Mouse (Mus musculus): ENCODE data around the gene Nop53. TPM values are rescaled to one million over a fixed set of nuclear protein-coding genes. Genes with fewer than 3 reads are reported as not detected.
A peak's percentile ranks its signal among the peaks of the same experiment; 100 is the strongest.
"Not testable (repeated sequence)": the region's sequence is repeated elsewhere in the genome, so short reads cannot be mapped to it uniquely, and the experiment has no call there.

The Nop53 gene
- polyA plus RNA-seq, 1 experiment: 91.6 TPM

DNA sequence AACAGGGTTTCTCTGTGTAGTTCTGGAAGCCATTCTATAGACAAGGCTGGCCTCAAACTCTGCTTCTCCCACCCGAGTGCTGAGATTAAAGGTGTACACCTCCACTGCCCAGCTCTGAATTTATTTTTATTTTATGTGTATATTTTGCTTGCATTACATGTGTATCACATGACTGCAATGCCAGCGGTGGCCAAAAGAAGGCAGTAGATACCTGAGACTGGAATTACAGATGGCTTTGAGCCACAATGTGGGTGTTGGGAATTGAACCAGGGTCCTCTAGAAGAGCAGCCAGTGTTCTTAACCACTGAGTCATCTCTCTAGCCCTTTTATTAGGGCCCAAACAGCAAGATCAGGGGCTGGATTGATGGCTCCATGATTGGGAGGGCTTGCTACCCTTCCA is 15.3 kb downstream of the Nop53 start:
- H3K27ac ChIP-seq (ENCODE audit: insufficient read depth, low read length): no peak overlapping the region
- no peaks in the 10 kb centered on the region for H3K4me1 ChIP-seq (ENCODE audit: control insufficient read depth, insufficient read depth, low read length)
- TF ChIP-seq CTCF (IDR thresholded peaks at IDR 0.05; ENCODE audit: extremely low read depth, insufficient read depth, low read length) (no peak), POLR2A (IDR thresholded peaks at IDR 0.05; ENCODE audit: extremely low read depth, insufficient read depth, low read length) (no peak)
- no peak overlapping the region for H3K4me3 ChIP-seq (ENCODE audit: insufficient read depth, low read length)

DNA sequence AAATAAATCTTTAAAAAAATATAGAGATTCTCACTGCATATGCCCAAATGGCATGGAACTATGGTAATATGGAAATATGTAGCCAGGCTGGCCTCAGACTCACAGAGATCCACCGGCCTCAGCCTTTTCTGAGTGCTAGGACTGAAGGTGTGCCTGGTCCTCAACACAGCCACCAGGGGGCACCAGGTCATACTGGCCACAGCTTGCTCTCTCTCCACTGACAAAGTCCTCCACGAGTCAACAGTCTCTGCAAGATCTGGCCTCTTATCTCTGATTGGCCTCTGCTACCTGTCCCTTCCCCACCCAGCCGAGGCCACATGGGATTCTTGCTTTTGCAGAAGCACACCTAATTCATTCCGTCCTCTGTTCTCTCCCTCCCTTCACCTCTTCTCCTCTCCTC is 16.0 kb downstream of the Nop53 start:
- no peak for TF ChIP-seq POLR2A (IDR thresholded peaks at IDR 0.05; ENCODE audit: extremely low read depth, insufficient read depth, low read length)
- TF ChIP-seq CTCF (IDR thresholded peaks at IDR 0.05; ENCODE audit: extremely low read depth, insufficient read depth, low read length): peak; percentile 43; the same call in 1 of the 2 replicates
- Histone ChIP-seq H3K27ac (ENCODE audit: insufficient read depth, low read length) (no peak overlapping the region), H3K4me3 (ENCODE audit: insufficient read depth, low read length) (no peak overlapping the region), H3K4me1 (ENCODE audit: control insufficient read depth, insufficient read depth, low read length) (no peaks in the 10 kb centered on the region)

DNA sequence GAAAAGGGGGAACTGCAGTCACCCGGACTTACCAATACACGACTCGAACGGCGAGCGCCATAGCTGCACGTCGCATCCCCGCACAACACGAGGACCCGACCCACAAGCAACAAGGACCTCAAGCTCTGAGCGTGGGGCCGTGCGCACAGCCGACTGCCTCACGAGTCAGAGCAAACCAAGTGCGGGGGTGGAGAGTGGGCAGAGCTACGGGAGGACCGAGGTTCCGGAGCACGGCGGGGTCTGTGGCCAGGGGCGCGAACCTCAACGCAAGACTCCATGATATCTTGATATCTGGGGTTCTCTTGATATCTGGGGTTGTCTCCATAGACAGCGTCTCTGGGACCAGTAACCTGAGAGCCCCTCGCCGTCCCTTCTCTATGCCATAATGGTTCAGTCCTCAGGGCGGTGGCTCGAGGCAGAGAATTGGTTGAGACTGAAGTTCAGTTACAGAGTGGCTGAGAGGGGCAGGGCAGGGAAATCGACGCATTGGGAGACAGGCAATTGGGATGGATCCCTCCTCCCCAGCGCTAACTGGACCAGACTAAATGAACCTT is 23.6 kb downstream of the Nop53 start, which contains the start of gene Selenow:
Gene Selenow, minus strand, starts transcription at position 183 of the 554 bp plus-strand sequence.
- TF ChIP-seq POLR2A (IDR thresholded peaks at IDR 0.05; ENCODE audit: extremely low read depth, insufficient read depth, low read length): peak; percentile 94
- TF ChIP-seq CTCF (IDR thresholded peaks at IDR 0.05; ENCODE audit: extremely low read depth, insufficient read depth, low read length): no peak
- Histone ChIP-seq H3K4me1 (ENCODE audit: control insufficient read depth, insufficient read depth, low read length) (peaks cover 2% of the 10 kb centered on the region; the same call in 1 of the 2 replicates), H3K4me3 (ENCODE audit: insufficient read depth, low read length) (peak within 1 kb of the TSS; percentile 90), H3K27ac (ENCODE audit: insufficient read depth, low read length) (peak within 1 kb of the TSS; percentile 99)

- H3K27ac ChIP-seq (ENCODE audit: insufficient read depth, low read length): peak overlapping the region; percentile 99
- peak overlapping the region; percentile 90 for H3K4me3 ChIP-seq (ENCODE audit: insufficient read depth, low read length)
- no peak for TF ChIP-seq CTCF (IDR thresholded peaks at IDR 0.05; ENCODE audit: extremely low read depth, insufficient read depth, low read length)
- no peak for TF ChIP-seq POLR2A (IDR thresholded peaks at IDR 0.05; ENCODE audit: extremely low read depth, insufficient read depth, low read length)
- peaks cover 2% of the 10 kb centered on the region; the same call in 1 of the 2 replicates for H3K4me1 ChIP-seq (ENCODE audit: control insufficient read depth, insufficient read depth, low read length)
Observed at GRCm38 (mm10) chr7:15921796-15922195, 24.1 kb downstream of the Nop53 start.

GRCm38 (mm10) chr7:15920645-15921190 is 25.2 kb downstream of the Nop53 start:
- Histone ChIP-seq H3K4me1 (ENCODE audit: control insufficient read depth, insufficient read depth, low read length) (peaks cover 2% of the 10 kb centered on the region; the same call in 1 of the 2 replicates), H3K27ac (ENCODE audit: insufficient read depth, low read length) (peak overlapping the region; percentile 86), H3K4me3 (ENCODE audit: insufficient read depth, low read length) (peak overlapping the region; percentile 90)
- TF ChIP-seq CTCF (IDR thresholded peaks at IDR 0.05; ENCODE audit: extremely low read depth, insufficient read depth, low read length): no peak
- peak; percentile 40; the same call in 1 of the 2 replicates for TF ChIP-seq POLR2A (IDR thresholded peaks at IDR 0.05; ENCODE audit: extremely low read depth, insufficient read depth, low read length)

DNA sequence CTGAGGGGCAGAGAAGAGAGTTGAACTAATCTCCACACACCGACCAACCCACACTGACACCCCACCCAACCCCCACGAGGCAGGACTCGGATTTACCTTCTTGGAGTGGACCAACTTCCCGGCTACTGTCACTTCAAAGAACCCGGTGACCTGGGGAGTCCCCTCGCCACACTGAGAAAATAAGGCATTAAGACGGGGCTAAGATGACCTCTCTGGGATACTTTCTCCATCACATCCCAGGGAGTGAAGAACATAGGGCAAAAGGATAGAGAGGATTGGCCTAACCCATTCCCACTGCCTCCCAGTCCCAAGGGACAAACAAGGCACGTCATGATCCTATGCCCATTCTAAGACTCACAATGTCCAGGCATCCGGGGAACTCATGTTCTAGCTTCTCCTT is 25.9 kb downstream of the Nop53 start:
- Histone ChIP-seq H3K4me3 (ENCODE audit: insufficient read depth, low read length) (peak overlapping the region; percentile 90), H3K4me1 (ENCODE audit: control insufficient read depth, insufficient read depth, low read length) (peaks cover 2% of the 10 kb centered on the region; the same call in 1 of the 2 replicates), H3K27ac (ENCODE audit: insufficient read depth, low read length) (no peak overlapping the region)
- TF ChIP-seq CTCF (IDR thresholded peaks at IDR 0.05; ENCODE audit: extremely low read depth, insufficient read depth, low read length) (no peak), POLR2A (IDR thresholded peaks at IDR 0.05; ENCODE audit: extremely low read depth, insufficient read depth, low read length) (no peak)

DNA sequence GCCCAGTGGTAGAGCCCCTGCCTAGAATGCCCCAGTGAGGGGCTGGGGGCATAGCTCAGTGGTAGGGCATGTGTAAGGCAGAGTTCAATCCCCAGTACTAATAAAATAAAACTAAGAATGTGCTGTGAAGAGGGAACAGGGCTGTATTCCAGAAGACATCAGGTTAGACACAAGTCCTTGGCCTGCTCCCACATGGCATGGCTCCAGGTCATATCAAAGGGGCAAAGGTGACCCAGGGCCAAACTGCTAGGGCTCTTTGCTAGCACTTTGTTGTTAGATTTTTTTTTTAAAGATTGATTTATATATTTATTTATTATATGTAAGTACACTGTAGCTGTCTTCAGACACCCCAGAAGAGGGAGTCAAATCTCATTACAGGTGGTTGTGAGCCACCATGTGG is 27.5 kb downstream of the Nop53 start:
- no peak overlapping the region for H3K27ac ChIP-seq (ENCODE audit: insufficient read depth, low read length)
- no peak for TF ChIP-seq POLR2A (IDR thresholded peaks at IDR 0.05; ENCODE audit: extremely low read depth, insufficient read depth, low read length)
- no peak for TF ChIP-seq CTCF (IDR thresholded peaks at IDR 0.05; ENCODE audit: extremely low read depth, insufficient read depth, low read length)
- peaks cover 2% of the 10 kb centered on the region; the same call in 1 of the 2 replicates for H3K4me1 ChIP-seq (ENCODE audit: control insufficient read depth, insufficient read depth, low read length)
- no peak overlapping the region for H3K4me3 ChIP-seq (ENCODE audit: insufficient read depth, low read length)

- TF ChIP-seq POLR2A (IDR thresholded peaks at IDR 0.05; ENCODE audit: extremely low read depth, insufficient read depth, low read length) (no peak), CTCF (IDR thresholded peaks at IDR 0.05; ENCODE audit: extremely low read depth, insufficient read depth, low read length) (no peak)
- H3K27ac ChIP-seq (ENCODE audit: insufficient read depth, low read length): no peak overlapping the region
Observed at GRCm38 (mm10) chr7:15916996-15917395, 28.9 kb downstream of the Nop53 start.

GRCm38 (mm10) chr7:15916134-15916723 is 29.6 kb downstream of the Nop53 start:
- H3K4me1 ChIP-seq (ENCODE audit: control insufficient read depth, insufficient read depth, low read length): peaks cover 2% of the 10 kb centered on the region; the same call in 1 of the 2 replicates
- no peak overlapping the region for H3K4me3 ChIP-seq (ENCODE audit: insufficient read depth, low read length)
- TF ChIP-seq POLR2A (IDR thresholded peaks at IDR 0.05; ENCODE audit: extremely low read depth, insufficient read depth, low read length) (no peak), CTCF (IDR thresholded peaks at IDR 0.05; ENCODE audit: extremely low read depth, insufficient read depth, low read length) (no peak)
- H3K27ac ChIP-seq (ENCODE audit: insufficient read depth, low read length): no peak overlapping the region

More at GRCm38 (mm10) chr7:15916996-15917395, 28.9 kb downstream of the Nop53 start:
- H3K4me3 ChIP-seq (ENCODE audit: insufficient read depth, low read length): no peak overlapping the region
- H3K4me1 ChIP-seq (ENCODE audit: control insufficient read depth, insufficient read depth, low read length): peaks cover 2% of the 10 kb centered on the region; the same call in 1 of the 2 replicates

- not testable (repeated sequence) for H3K4me3 ChIP-seq (ENCODE audit: insufficient read depth, low read length); H3K27ac ChIP-seq (ENCODE audit: insufficient read depth, low read length); H3K4me1 ChIP-seq (ENCODE audit: control insufficient read depth, insufficient read depth, low read length)
Observed at GRCm38 (mm10) chr7:15915695-15916094, 30.2 kb downstream of the Nop53 start.

Data from cortical plate, adult 2 months (tissue).